Comparison of ENCODE assay signal across 13 mouse cellular contexts in genomic region chr17:68916531-68916930, GRCm38 (mm10).
"Had no signal": no experiment of that assay in that cellular context is flagged by ENCODE, and none has a peak within 500 bp of the region (broad histone marks: within the 10 kb centered on the region; RNA-seq: fewer than 3 reads in every experiment).

No protein-coding gene starts in this region.

- DNase-seq: kidney, adult 18-20 months; kidney, adult 9 months; kidney, postnatal 14 days; kidney, postnatal 4 days; liver, embryonic 13.5 days; lung, adult 2 months; lung, postnatal 14 days; lung, postnatal 4 days; midbrain, embryonic 14.5 days; spleen, adult 18-20 months; thymus, adult 18-20 months; thymus, postnatal 36 days had no signal

- ATAC-seq: intestine, embryonic 16.5 days had no signal
